Mouse (Mus musculus) neural tube, embryonic 12.5 days (tissue): ENCODE results near the gene 1500015O10Rik. TPM values are rescaled to one million over a fixed set of nuclear protein-coding genes. Genes with fewer than 3 reads are reported as not detected.

ENCODE experiments used
- ATAC-seq: fragments of 200-750 bp; cut with Nextera tagmentation; 2 replicates; pipeline ENCODE4 v1.8.0; 2017; ENCODE audit warnings: low read depth, mild to moderate bottlenecking, moderate TSS enrichment, moderate library complexity; ENCODE audit not compliant: low FRiP score
- H3K27ac ChIP-seq: fragments of 300-500 bp; sonication (generic); 2 replicates; pipeline ENCODE4 v1.5.1; 2016
- H3K27me3 ChIP-seq: fragments of 300-500 bp; sonication (generic); replicated peaks from 2 replicates; pipeline ENCODE4 v1.6.1; 2016; ENCODE audit warnings: mild to moderate bottlenecking
- H3K36me3 ChIP-seq: fragments of 300-500 bp; sonication (generic); 2 replicates; pipeline ENCODE4 v1.6.1; 2016; ENCODE audit warnings: mild to moderate bottlenecking
- H3K4me1 ChIP-seq: fragments of 300-500 bp; sonication (generic); 2 replicates; pipeline ENCODE4 v1.6.1; 2016
- H3K4me2 ChIP-seq: fragments of 300-500 bp; sonication (generic); replicated peaks from 2 replicates; pipeline ENCODE4 v1.6.1; 2016; ENCODE audit warnings: mild to moderate bottlenecking
- H3K4me3 ChIP-seq: fragments of 300-500 bp; sonication (generic); 2 replicates; pipeline ENCODE4 v1.5.1; 2016
- H3K9ac ChIP-seq: fragments of 300-500 bp; sonication (generic); 2 replicates; pipeline ENCODE4 v1.6.1; 2016; ENCODE audit warnings: mild to moderate bottlenecking
- H3K9me3 ChIP-seq: fragments of 300-500 bp; sonication (generic); 2 replicates; pipeline ENCODE4 v1.6.1; 2016; ENCODE audit warnings: mild to moderate bottlenecking
- WGBS: fragments of 180-500 bp; shearing (Covaris S2); methylation state at CpG from one replicate; pipeline ENCODE4 v1.1.7; 2016; 5-methylcytosine and 5-hydroxymethylcytosine counted together
- polyA plus RNA-seq: library from polyadenylated mRNA; unstranded; fragments of >200 nt; fragmentation: Nextera tagmentation; extraction: Ambion mirVana; gene quantifications from 2 replicates; pipeline ENCODE4 v1.2.1, GENCODE M21; 2016

1500015O10Rik gene
- polyA plus RNA-seq, result 2.2 TPM in 2 replicates

GRCm38 (mm10) chr1:43730491-43730924, at the start of gene 1500015O10Rik:
Gene 1500015O10Rik (plus strand): TSS chr1:43730602.
- no peaks in the 10 kb centered on the region for H3K4me1 ChIP-seq
- H3K36me3 ChIP-seq, result no peaks in the 10 kb centered on the region
- no peak within 1 kb of the TSS for H3K4me2 ChIP-seq
- H3K9ac ChIP-seq, result no peak within 1 kb of the TSS
- WGBS, result 72% methylated on average over 16 of the region's 16 CpGs
- no peak within 1 kb of the TSS for H3K27ac ChIP-seq
- no peaks in the 10 kb centered on the region for H3K9me3 ChIP-seq
- H3K4me3 ChIP-seq, result no peak within 1 kb of the TSS
- no peak for ATAC-seq
- H3K27me3 ChIP-seq, result no peaks in the 10 kb centered on the region

- H3K27me3 ChIP-seq, result no peaks in the 10 kb centered on the region
- H3K4me2 ChIP-seq, result no peak overlapping the region
- no peak for ATAC-seq
- H3K9ac ChIP-seq, result no peak overlapping the region
- no peak overlapping the region for H3K27ac ChIP-seq
- WGBS, result 86% methylated on average over 13 of the region's 13 CpGs
- peaks cover 13% of the 10 kb centered on the region for H3K9me3 ChIP-seq
- H3K4me3 ChIP-seq, result no peak overlapping the region
- H3K36me3 ChIP-seq, result no peaks in the 10 kb centered on the region
- H3K4me1 ChIP-seq, result peaks cover 6% of the 10 kb centered on the region; the same call in 1 of the 2 replicates
Observed at GRCm38 (mm10) chr1:43689983-43690382, 40.4 kb upstream of the 1500015O10Rik start.

GRCm38 (mm10) chr1:43690507-43690906, 39.9 kb upstream of the 1500015O10Rik start:
- Histone ChIP-seq H3K4me3 (no peak overlapping the region), H3K4me1 (peaks cover 11% of the 10 kb centered on the region), H3K4me2 (no peak overlapping the region), H3K36me3 (no peaks in the 10 kb centered on the region), H3K27ac (no peak overlapping the region), H3K9ac (no peak overlapping the region), H3K27me3 (no peaks in the 10 kb centered on the region), H3K9me3 (peaks cover 13% of the 10 kb centered on the region)
- WGBS, result 94% methylated on average over 15 of the region's 15 CpGs
- no peak for ATAC-seq

- no peak overlapping the region for H3K4me2 ChIP-seq
- 86% methylated on average over 3 of the region's 3 CpGs for WGBS
Observed at GRCm38 (mm10) chr1:43694076-43694475, 36.3 kb upstream of the 1500015O10Rik start.

GRCm38 (mm10) chr1:43694851-43695545, 35.4 kb upstream of the 1500015O10Rik start:
- ATAC-seq, result peak; percentile 69
- Histone ChIP-seq H3K27me3 (no peaks in the 10 kb centered on the region), H3K36me3 (no peaks in the 10 kb centered on the region), H3K27ac (peak overlapping the region; percentile 37; the same call in 1 of the 2 replicates), H3K4me1 (peaks cover 17% of the 10 kb centered on the region), H3K4me2 (no peak overlapping the region), H3K9me3 (no peaks in the 10 kb centered on the region), H3K9ac (no peak overlapping the region), H3K4me3 (no peak overlapping the region)
- 39% methylated on average over 6 of the region's 6 CpGs for WGBS

More at GRCm38 (mm10) chr1:43694076-43694475, 36.3 kb upstream of the 1500015O10Rik start:
- Histone ChIP-seq H3K4me1 (peaks cover 17% of the 10 kb centered on the region), H3K27me3 (no peaks in the 10 kb centered on the region), H3K36me3 (no peaks in the 10 kb centered on the region), H3K9me3 (no peaks in the 10 kb centered on the region), H3K27ac (no peak overlapping the region), H3K9ac (no peak overlapping the region), H3K4me3 (no peak overlapping the region)
- ATAC-seq, result no peak

- Histone ChIP-seq H3K27ac (no peak overlapping the region), H3K4me1 (peaks cover 17% of the 10 kb centered on the region), H3K9me3 (no peaks in the 10 kb centered on the region), H3K4me3 (no peak overlapping the region), H3K4me2 (peak overlapping the region; percentile 9; the same call in 1 of the 2 replicates), H3K36me3 (no peaks in the 10 kb centered on the region), H3K9ac (no peak overlapping the region), H3K27me3 (no peaks in the 10 kb centered on the region)
- peak; percentile 91 for ATAC-seq
- WGBS, result 0% methylated on average over 4 of the region's 4 CpGs
Observed at GRCm38 (mm10) chr1:43698577-43699000, 31.8 kb upstream of the 1500015O10Rik start.

GRCm38 (mm10) chr1:43714841-43715240, 15.6 kb upstream of the 1500015O10Rik start:
- H3K4me2 ChIP-seq, result no peak overlapping the region
- no peak overlapping the region for H3K9ac ChIP-seq
- H3K27me3 ChIP-seq, result no peaks in the 10 kb centered on the region
- H3K4me1 ChIP-seq, result no peaks in the 10 kb centered on the region
- ATAC-seq, result no peak
- H3K27ac ChIP-seq, result no peak overlapping the region
- H3K36me3 ChIP-seq, result no peaks in the 10 kb centered on the region
- H3K4me3 ChIP-seq, result no peak overlapping the region
- H3K9me3 ChIP-seq, result no peaks in the 10 kb centered on the region
- WGBS, result 91% methylated on average over 2 of the region's 2 CpGs

- H3K9me3 ChIP-seq, result no peaks in the 10 kb centered on the region
- H3K27ac ChIP-seq, result no peak overlapping the region
- H3K27me3 ChIP-seq, result no peaks in the 10 kb centered on the region
- no peak for ATAC-seq
- WGBS, result 57% methylated on average over 7 of the region's 7 CpGs
- H3K36me3 ChIP-seq, result no peaks in the 10 kb centered on the region
- H3K4me1 ChIP-seq, result no peaks in the 10 kb centered on the region
- H3K4me3 ChIP-seq, result no peak overlapping the region
- no peak overlapping the region for H3K9ac ChIP-seq
- no peak overlapping the region for H3K4me2 ChIP-seq
Observed at GRCm38 (mm10) chr1:43717967-43718366, 12.4 kb upstream of the 1500015O10Rik start.

- Histone ChIP-seq H3K36me3 (no peaks in the 10 kb centered on the region), H3K4me3 (no peak overlapping the region), H3K27me3 (no peaks in the 10 kb centered on the region), H3K9ac (no peak overlapping the region), H3K27ac (no peak overlapping the region), H3K4me2 (no peak overlapping the region), H3K4me1 (no peaks in the 10 kb centered on the region), H3K9me3 (no peaks in the 10 kb centered on the region)
- WGBS, result 69% methylated on average over 2 of the region's 2 CpGs
- no peak for ATAC-seq
Observed at GRCm38 (mm10) chr1:43718793-43719192, 11.6 kb upstream of the 1500015O10Rik start.

- Histone ChIP-seq H3K27ac (no peak overlapping the region), H3K4me3 (no peak overlapping the region), H3K4me2 (no peak overlapping the region), H3K36me3 (no peaks in the 10 kb centered on the region), H3K9me3 (no peaks in the 10 kb centered on the region), H3K4me1 (no peaks in the 10 kb centered on the region), H3K9ac (no peak overlapping the region), H3K27me3 (no peaks in the 10 kb centered on the region)
- no peak for ATAC-seq
- 74% methylated on average over 1 of the region's 1 CpGs for WGBS
Observed at GRCm38 (mm10) chr1:43722459-43722858, 7.9 kb upstream of the 1500015O10Rik start.

GRCm38 (mm10) chr1:43732100-43732499, 1.7 kb downstream of the 1500015O10Rik start:
- Histone ChIP-seq H3K4me3 (no peak overlapping the region), H3K9ac (no peak overlapping the region), H3K36me3 (no peaks in the 10 kb centered on the region), H3K9me3 (no peaks in the 10 kb centered on the region), H3K27ac (no peak overlapping the region), H3K4me2 (no peak overlapping the region), H3K27me3 (no peaks in the 10 kb centered on the region), H3K4me1 (no peaks in the 10 kb centered on the region)
- 81% methylated on average over 4 of the region's 4 CpGs for WGBS
- ATAC-seq, result no peak

GRCm38 (mm10) chr1:43732657-43733056, 2.3 kb downstream of the 1500015O10Rik start:
- 83% methylated on average over 1 of the region's 1 CpGs for WGBS
- no peak overlapping the region for H3K27ac ChIP-seq
- H3K27me3 ChIP-seq, result no peaks in the 10 kb centered on the region
- H3K9ac ChIP-seq, result no peak overlapping the region
- no peaks in the 10 kb centered on the region for H3K36me3 ChIP-seq
- no peaks in the 10 kb centered on the region for H3K9me3 ChIP-seq
- ATAC-seq, result no peak
- no peak overlapping the region for H3K4me2 ChIP-seq
- H3K4me3 ChIP-seq, result no peak overlapping the region
- no peaks in the 10 kb centered on the region for H3K4me1 ChIP-seq
